Mouse (Mus musculus) urinary bladder, postnatal 25 days (tissue): Measurements from ENCODE around the gene Grm8.

Experiments
- DNase-seq: peaks from one replicate; pipeline ENCODE4 v3.0.0; 2022; ENCODE audit warnings: low spot score

Grm8 gene

DNA sequence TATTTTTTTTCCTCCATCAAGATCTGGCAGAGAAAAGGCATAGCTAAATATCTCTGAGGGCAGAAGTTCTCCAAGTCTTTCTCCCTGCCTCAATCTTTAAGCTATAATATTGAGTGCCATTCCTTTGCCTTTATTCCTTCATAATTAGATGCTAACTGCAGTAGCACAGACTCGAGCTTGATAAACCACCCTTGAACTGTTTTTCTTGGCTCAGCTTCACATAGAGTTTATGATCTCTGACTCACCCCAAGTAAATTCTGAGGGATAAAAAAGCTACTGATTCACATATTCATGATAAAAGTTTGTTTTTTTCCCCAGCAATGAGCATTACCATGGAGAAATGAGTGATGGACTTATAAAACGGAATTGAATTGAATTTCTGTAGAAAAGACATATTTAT, 895.0 kb downstream of the Grm8 start:
- DNase-seq = no peak
